Mouse (Mus musculus): ENCODE results near the gene Vmn1r78. TPM values are rescaled to one million over a fixed set of nuclear protein-coding genes. Genes with fewer than 3 reads are reported as not detected.
"Not testable (repeated sequence)": the region's sequence is repeated elsewhere in the genome, so short reads cannot be mapped to it uniquely, and the experiment has no call there.

The Vmn1r78 gene
- not detected in 2 replicates for total RNA-seq (2014; rRNA removed; ENCODE audit: low replicate concordance)
- not detected in 2 replicates for polyA plus RNA-seq (2015; fragmentation: Nextera tagmentation; extraction: Ambion mirVana)

- Histone ChIP-seq H3K27ac (ENCODE audit: low read depth) (no peak within 1 kb of the TSS), H3K27me3 (ENCODE audit: control insufficient read depth, insufficient read depth, low read length) (no peaks in the 10 kb centered on the region), H3K36me3 (replicated peaks; ENCODE audit: control insufficient read depth, insufficient read depth, low read length) (no peaks in the 10 kb centered on the region), H3K4me1 (ENCODE audit: control insufficient read depth, insufficient read depth) (no peaks in the 10 kb centered on the region), H3K4me2 (ENCODE audit: low read depth, low read length) (no peak within 1 kb of the TSS), H3K4me3 (ENCODE audit: low read depth, low read length) (no peak within 1 kb of the TSS), H3K9me3 (replicated peaks; ENCODE audit: control insufficient read depth, low read length) (0 out of 2 replicates have a peak, but pooled peaks cover 3% of the 10 kb centered on the region), H3K9ac (replicated peaks; ENCODE audit: low read depth, low read length) (no peak within 1 kb of the TSS)
- TF ChIP-seq EP300 (IDR thresholded peaks at IDR 0.05; ENCODE audit: low read depth) = no peak
- no peak for TF ChIP-seq CTCF (IDR thresholded peaks at IDR 0.05; ENCODE audit: low read depth)
- no peak for ATAC-seq (ENCODE audit: insufficient read depth, low read depth)
- DNase-seq (ENCODE audit: low spot score) = no peak
- WGBS = 31% methylated on average over 2 of the region's 2 CpGs
Measured at GRCm38 (mm10) chr7:12149957-12150356, at the start of gene Vmn1r78. Gene Vmn1r78 (plus strand): TSS chr7:12150257.

GRCm38 (mm10) chr7:12156463-12156862 is 6.4 kb downstream of the Vmn1r78 start:
- not testable (repeated sequence) for H3K9ac ChIP-seq (replicated peaks; ENCODE audit: low read depth, low read length); DNase-seq (ENCODE audit: low spot score); H3K9me3 ChIP-seq (replicated peaks; ENCODE audit: control insufficient read depth, low read length); H3K4me2 ChIP-seq (ENCODE audit: low read depth, low read length); H3K4me1 ChIP-seq (ENCODE audit: control insufficient read depth, insufficient read depth); H3K4me3 ChIP-seq (ENCODE audit: low read depth, low read length); ATAC-seq (ENCODE audit: insufficient read depth, low read depth); H3K27me3 ChIP-seq (ENCODE audit: control insufficient read depth, insufficient read depth, low read length); H3K36me3 ChIP-seq (replicated peaks; ENCODE audit: control insufficient read depth, insufficient read depth, low read length); H3K27ac ChIP-seq (ENCODE audit: low read depth)
- WGBS = 18% methylated on average over 1 of the region's 1 CpGs

DNA sequence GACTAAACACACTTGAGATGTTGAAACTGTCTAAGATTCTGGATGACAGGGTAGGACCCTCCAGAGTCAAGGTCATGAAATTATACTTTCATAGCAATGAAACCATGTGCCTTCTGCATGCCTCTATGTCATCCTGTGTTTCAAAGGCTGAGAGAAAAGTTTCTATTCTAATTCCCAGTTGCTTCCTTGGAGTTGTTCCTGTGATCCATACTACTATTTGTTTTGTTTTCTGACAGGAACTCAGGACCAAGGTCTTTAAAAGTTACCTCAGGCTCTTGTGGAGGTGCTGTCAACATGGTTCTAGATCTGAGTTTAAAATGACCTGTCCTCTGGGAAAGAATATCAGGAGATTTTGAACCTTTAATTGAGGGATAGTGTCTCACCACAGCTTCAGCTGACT is 20.9 kb downstream of the Vmn1r78 start, which contains the start of gene Vmn1r79:
Vmn1r79 (plus strand) TSS at position 301 of the 400 bp plus-strand sequence.
- H3K9ac ChIP-seq (replicated peaks; ENCODE audit: low read depth, low read length); H3K4me2 ChIP-seq (ENCODE audit: low read depth, low read length); H3K4me1 ChIP-seq (ENCODE audit: control insufficient read depth, insufficient read depth); H3K4me3 ChIP-seq (ENCODE audit: low read depth, low read length); H3K9me3 ChIP-seq (replicated peaks; ENCODE audit: control insufficient read depth, low read length); H3K27ac ChIP-seq (ENCODE audit: low read depth); H3K27me3 ChIP-seq (ENCODE audit: control insufficient read depth, insufficient read depth, low read length); ATAC-seq (ENCODE audit: insufficient read depth, low read depth); H3K36me3 ChIP-seq (replicated peaks; ENCODE audit: control insufficient read depth, insufficient read depth, low read length); DNase-seq (ENCODE audit: low spot score): not testable (repeated sequence)

GRCm38 (mm10) chr7:12172926-12173325 is 22.9 kb downstream of the Vmn1r78 start:
- not testable (repeated sequence) for DNase-seq (ENCODE audit: low spot score); H3K4me1 ChIP-seq (ENCODE audit: control insufficient read depth, insufficient read depth); H3K36me3 ChIP-seq (replicated peaks; ENCODE audit: control insufficient read depth, insufficient read depth, low read length); H3K4me3 ChIP-seq (ENCODE audit: low read depth, low read length); H3K9me3 ChIP-seq (replicated peaks; ENCODE audit: control insufficient read depth, low read length); ATAC-seq (ENCODE audit: insufficient read depth, low read depth); H3K27ac ChIP-seq (ENCODE audit: low read depth); H3K9ac ChIP-seq (replicated peaks; ENCODE audit: low read depth, low read length); H3K4me2 ChIP-seq (ENCODE audit: low read depth, low read length); H3K27me3 ChIP-seq (ENCODE audit: control insufficient read depth, insufficient read depth, low read length)
- WGBS = 53% methylated on average over 2 of the region's 2 CpGs

DNA sequence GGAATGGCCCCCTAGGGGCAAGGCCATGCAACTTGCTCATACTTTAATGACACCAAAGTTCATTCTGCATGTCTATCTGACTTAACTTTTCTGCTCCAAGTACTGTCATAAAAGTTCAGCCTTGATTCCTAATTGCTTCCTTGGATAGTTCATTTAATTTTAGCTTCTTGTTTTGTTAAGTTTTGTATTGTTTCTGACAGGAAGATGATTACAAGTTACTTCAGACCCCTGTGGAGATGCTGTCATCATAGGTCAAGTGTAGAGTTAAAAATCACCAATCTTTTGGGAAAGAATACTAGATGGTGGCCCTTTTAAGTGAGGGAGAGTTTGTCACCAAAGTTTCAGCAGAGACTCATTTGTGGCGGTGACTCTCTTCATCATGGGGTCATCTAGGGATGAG is 38.9 kb downstream of the Vmn1r78 start, which contains the start of gene Vmn1r80:
Vmn1r80 (plus strand) TSS at position 301 of the 400 bp plus-strand sequence.
- TF ChIP-seq CTCF (IDR thresholded peaks at IDR 0.05; ENCODE audit: low read depth) = no peak
- no peak for TF ChIP-seq EP300 (IDR thresholded peaks at IDR 0.05; ENCODE audit: low read depth)
- Histone ChIP-seq H3K9me3 (replicated peaks; ENCODE audit: control insufficient read depth, low read length) (no peaks in the 10 kb centered on the region), H3K4me1 (ENCODE audit: control insufficient read depth, insufficient read depth) (no peaks in the 10 kb centered on the region), H3K27ac (ENCODE audit: low read depth) (no peak within 1 kb of the TSS), H3K27me3 (ENCODE audit: control insufficient read depth, insufficient read depth, low read length) (no peaks in the 10 kb centered on the region), H3K36me3 (replicated peaks; ENCODE audit: control insufficient read depth, insufficient read depth, low read length) (no peaks in the 10 kb centered on the region), H3K4me3 (ENCODE audit: low read depth, low read length) (no peak within 1 kb of the TSS), H3K4me2 (ENCODE audit: low read depth, low read length) (no peak within 1 kb of the TSS), H3K9ac (replicated peaks; ENCODE audit: low read depth, low read length) (no peak within 1 kb of the TSS)
- DNase-seq (ENCODE audit: low spot score) = no peak
- no peak for ATAC-seq (ENCODE audit: insufficient read depth, low read depth)
- WGBS = 66% methylated on average over 1 of the region's 1 CpGs

DNA sequence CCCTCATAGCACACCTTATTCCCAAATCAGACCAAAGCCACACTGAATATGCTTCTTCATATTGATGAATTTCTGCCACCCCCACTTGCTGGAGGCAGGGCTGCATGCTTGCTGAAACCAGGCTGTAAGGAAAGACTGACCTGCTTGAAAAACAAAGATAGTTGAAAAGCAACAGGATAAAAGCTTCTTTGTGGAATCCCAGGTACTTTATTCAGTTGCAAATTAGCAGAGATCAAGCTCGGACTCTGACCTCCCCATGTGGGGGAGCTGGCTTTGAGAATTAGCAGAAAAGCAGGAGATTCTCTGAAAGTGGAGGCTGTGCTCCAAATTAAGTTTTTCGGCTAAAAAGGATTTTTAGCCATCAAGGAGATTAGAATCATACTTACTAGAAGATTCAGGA is 54.1 kb downstream of the Vmn1r78 start:
- TF ChIP-seq CTCF (IDR thresholded peaks at IDR 0.05; ENCODE audit: low read depth) = no peak
- no peak for TF ChIP-seq EP300 (IDR thresholded peaks at IDR 0.05; ENCODE audit: low read depth)
- Histone ChIP-seq H3K27me3 (ENCODE audit: control insufficient read depth, insufficient read depth, low read length) (no peaks in the 10 kb centered on the region), H3K27ac (ENCODE audit: low read depth) (no peak overlapping the region), H3K4me2 (ENCODE audit: low read depth, low read length) (no peak overlapping the region), H3K36me3 (replicated peaks; ENCODE audit: control insufficient read depth, insufficient read depth, low read length) (no peaks in the 10 kb centered on the region), H3K4me3 (ENCODE audit: low read depth, low read length) (no peak overlapping the region), H3K9ac (replicated peaks; ENCODE audit: low read depth, low read length) (no peak overlapping the region), H3K4me1 (ENCODE audit: control insufficient read depth, insufficient read depth) (no peaks in the 10 kb centered on the region), H3K9me3 (replicated peaks; ENCODE audit: control insufficient read depth, low read length) (no peaks in the 10 kb centered on the region; the same call in 1 of the 2 replicates)
- WGBS = 51% methylated on average over 2 of the region's 2 CpGs
- no peak for DNase-seq (ENCODE audit: low spot score)
- no peak for ATAC-seq (ENCODE audit: insufficient read depth, low read depth)

Other genes with a start within 250 kb of the Vmn1r78 start
- not detected in 2 replicates for gene Vmn1r76, start 212.0 kb upstream of the Vmn1r78 start, total RNA-seq (2014; rRNA removed; ENCODE audit: low replicate concordance)
- gene Vmn1r76, start 212.0 kb upstream of the Vmn1r78 start, polyA plus RNA-seq (2015; fragmentation: Nextera tagmentation; extraction: Ambion mirVana) = not detected in 2 replicates
- not detected in 2 replicates for gene Vmn1r77, start 113.5 kb upstream of the Vmn1r78 start, total RNA-seq (2014; rRNA removed; ENCODE audit: low replicate concordance)
- not detected in 2 replicates for gene Vmn1r77, start 113.5 kb upstream of the Vmn1r78 start, polyA plus RNA-seq (2015; fragmentation: Nextera tagmentation; extraction: Ambion mirVana)
- not detected in 2 replicates for gene Vmn1r79, start 21.0 kb downstream of the Vmn1r78 start, total RNA-seq (2014; rRNA removed; ENCODE audit: low replicate concordance)
- not detected in 2 replicates for gene Vmn1r79, start 21.0 kb downstream of the Vmn1r78 start, polyA plus RNA-seq (2015; fragmentation: Nextera tagmentation; extraction: Ambion mirVana)
- not detected in 2 replicates for gene Vmn1r80, start 39.0 kb downstream of the Vmn1r78 start, total RNA-seq (2014; rRNA removed; ENCODE audit: low replicate concordance)
- gene Vmn1r80, start 39.0 kb downstream of the Vmn1r78 start, polyA plus RNA-seq (2015; fragmentation: Nextera tagmentation; extraction: Ambion mirVana) = not detected in 2 replicates
- not detected in 2 replicates for gene Vmn1r81, start 118.0 kb downstream of the Vmn1r78 start, total RNA-seq (2014; rRNA removed; ENCODE audit: low replicate concordance)
- not detected in 2 replicates for gene Vmn1r81, start 118.0 kb downstream of the Vmn1r78 start, polyA plus RNA-seq (2015; fragmentation: Nextera tagmentation; extraction: Ambion mirVana)
- not detected in 2 replicates for gene Vmn1r82, start 150.2 kb downstream of the Vmn1r78 start, total RNA-seq (2014; rRNA removed; ENCODE audit: low replicate concordance)
- not detected in 2 replicates for gene Vmn1r82, start 150.2 kb downstream of the Vmn1r78 start, polyA plus RNA-seq (2015; fragmentation: Nextera tagmentation; extraction: Ambion mirVana)
- gene Vmn1r83, start 179.2 kb downstream of the Vmn1r78 start, total RNA-seq (2014; rRNA removed; ENCODE audit: low replicate concordance) = not detected in 2 replicates
- not detected in 2 replicates for gene Vmn1r83, start 179.2 kb downstream of the Vmn1r78 start, polyA plus RNA-seq (2015; fragmentation: Nextera tagmentation; extraction: Ambion mirVana)
- gene Vmn1r84, start 219.0 kb downstream of the Vmn1r78 start, total RNA-seq (2014; rRNA removed; ENCODE audit: low replicate concordance) = not detected in 2 replicates
- gene Vmn1r84, start 219.0 kb downstream of the Vmn1r78 start, polyA plus RNA-seq (2015; fragmentation: Nextera tagmentation; extraction: Ambion mirVana) = not detected in 2 replicates